Mouse (Mus musculus) liver, embryonic 16.5 days (tissue): ENCODE results near the gene Daxx. TPM values are rescaled to one million over a fixed set of nuclear protein-coding genes. Genes with fewer than 3 reads are reported as not detected.

Experiments
- ATAC-seq: fragments of 200-750 bp; cut with Nextera tagmentation; 2 replicates; pipeline ENCODE4 v1.8.0; 2017; ENCODE audit warnings: low read depth, mild to moderate bottlenecking, moderate number of reproducible peaks, moderate library complexity
- H3K27ac ChIP-seq: fragments of 300-500 bp; sonication (generic); 2 replicates; pipeline ENCODE4 v1.5.1; 2014; ENCODE audit warnings: mild to moderate bottlenecking, low read length
- H3K27me3 ChIP-seq: fragments of 300-500 bp; sonication (generic); 2 replicates; pipeline ENCODE4 v1.6.1; 2014; ENCODE audit warnings: low read depth, low read length, mixed read lengths; ENCODE audit not compliant: control insufficient read depth, insufficient read depth
- H3K36me3 ChIP-seq: fragments of 300-500 bp; sonication (generic); 2 replicates; pipeline ENCODE4 v1.6.1; 2014; ENCODE audit warnings: mild to moderate bottlenecking; ENCODE audit not compliant: control insufficient read depth, insufficient read depth
- H3K4me1 ChIP-seq: fragments of 300-500 bp; sonication (generic); 2 replicates; pipeline ENCODE4 v1.6.1; 2014; ENCODE audit warnings: low read depth, low read length, mixed read lengths; ENCODE audit not compliant: control insufficient read depth
- H3K4me2 ChIP-seq: fragments of 300-500 bp; sonication (generic); 2 replicates; pipeline ENCODE4 v1.6.1; 2014; ENCODE audit warnings: low read depth, low read length, mixed read lengths
- H3K4me3 ChIP-seq: fragments of 300-500 bp; sonication (generic); 2 replicates; pipeline ENCODE4 v1.5.1; 2014; ENCODE audit warnings: low read depth, mild to moderate bottlenecking, low read length
- H3K9ac ChIP-seq: fragments of 300-500 bp; sonication (generic); 2 replicates; pipeline ENCODE4 v1.6.1; 2014; ENCODE audit warnings: low read depth, low read length
- H3K9me3 ChIP-seq: fragments of 300-500 bp; sonication (generic); replicated peaks from 2 replicates; pipeline ENCODE4 v1.6.1; 2016; ENCODE audit warnings: low read length; ENCODE audit not compliant: control insufficient read depth
- WGBS: fragments of 180-500 bp; shearing (Covaris S2); extraction: QIAGEN DNeasy Blood & Tissue Kit; methylation state at CpG from one replicate; pipeline ENCODE4 v1.1.7; 2014; ENCODE audit not compliant: insufficient replicate concordance; 5-methylcytosine and 5-hydroxymethylcytosine counted together
- polyA plus RNA-seq: library from polyadenylated mRNA; unstranded; fragments of >200 nt; fragmentation: Nextera tagmentation; extraction: Ambion mirVana; gene quantifications from 2 replicates; pipeline ENCODE4 v1.2.1, GENCODE M21; 2015

Gene Daxx
- polyA plus RNA-seq, 1 experiment from 2014 or later: 19.6 TPM

- Histone ChIP-seq H3K4me3 (peak overlapping the region; percentile 71), H3K9me3 (peaks cover 17% of the 10 kb centered on the region), H3K27ac (no peak overlapping the region), H3K9ac (no peak overlapping the region; the same call in 1 of the 2 replicates), H3K36me3 (peaks cover 33% of the 10 kb centered on the region), H3K27me3 (no peaks in the 10 kb centered on the region), H3K4me1 (peaks cover 36% of the 10 kb centered on the region), H3K4me2 (peak overlapping the region; percentile 79)
- 82% methylated on average over 31 of the region's 31 CpGs for WGBS
- no peak for ATAC-seq
Measured at GRCm38 (mm10) chr17:33916847-33917655, 7.8 kb downstream of the Daxx start.

GRCm38 (mm10) chr17:33917656-33918292 lies 8.6 kb downstream of the Daxx start:
- no peak overlapping the region for H3K9ac ChIP-seq
- no peaks in the 10 kb centered on the region for H3K27me3 ChIP-seq
- H3K4me2 ChIP-seq: no peak overlapping the region
- H3K36me3 ChIP-seq: peaks cover 28% of the 10 kb centered on the region
- WGBS: 84% methylated on average over 18 of the region's 18 CpGs
- H3K4me3 ChIP-seq: no peak overlapping the region
- no peak for ATAC-seq
- peaks cover 17% of the 10 kb centered on the region for H3K9me3 ChIP-seq
- H3K4me1 ChIP-seq: peaks cover 36% of the 10 kb centered on the region
- H3K27ac ChIP-seq: peak overlapping the region; percentile 93; the same call in 1 of the 2 replicates

DNA sequence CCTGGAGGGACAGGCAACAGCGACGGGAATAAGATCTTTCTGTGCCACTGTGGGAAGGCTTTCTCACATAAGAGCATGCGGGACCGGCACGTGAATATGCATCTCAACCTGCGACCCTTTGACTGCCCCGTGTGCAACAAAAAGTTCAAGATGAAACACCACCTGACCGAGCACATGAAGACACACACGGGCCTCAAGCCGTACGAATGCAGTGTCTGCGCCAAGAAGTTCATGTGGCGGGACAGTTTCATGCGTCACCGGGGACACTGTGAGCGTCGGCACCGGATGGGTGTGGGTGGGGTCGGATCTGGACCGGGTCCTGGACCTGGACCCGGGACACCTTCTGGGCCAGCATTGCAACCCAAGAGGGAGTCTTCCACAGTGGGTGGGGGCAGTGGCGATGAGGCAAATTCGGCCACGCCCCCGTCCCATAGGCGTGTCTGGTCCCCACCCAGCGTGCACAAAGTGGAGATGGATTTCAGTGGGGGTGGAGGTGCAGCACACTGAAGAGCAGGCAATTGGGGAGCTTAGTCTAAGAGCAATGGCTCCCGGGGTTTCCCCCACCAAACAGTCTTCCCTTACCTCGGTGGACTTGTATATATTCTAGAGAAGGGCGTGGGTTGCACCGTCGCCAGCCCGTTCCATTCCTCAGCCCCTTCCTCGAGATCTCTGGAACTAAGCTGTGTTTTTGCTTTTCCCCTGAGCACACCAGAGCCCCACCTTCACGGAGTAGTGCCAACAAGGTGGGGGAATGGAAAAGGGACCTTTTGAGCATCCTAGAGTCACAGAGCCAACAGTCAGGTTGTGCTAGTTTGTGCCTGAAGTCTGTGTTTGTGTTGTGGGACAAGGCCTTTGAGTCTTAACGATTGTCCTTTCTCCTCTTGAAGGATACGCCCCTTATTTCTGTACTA lies 9.3 kb downstream of the Daxx start:
- Histone ChIP-seq H3K4me2 (peak overlapping the region; percentile 93), H3K4me1 (peaks cover 36% of the 10 kb centered on the region), H3K9me3 (peaks cover 17% of the 10 kb centered on the region), H3K4me3 (peak overlapping the region; percentile 86), H3K36me3 (peaks cover 24% of the 10 kb centered on the region), H3K27ac (peak overlapping the region; percentile 93), H3K27me3 (no peaks in the 10 kb centered on the region), H3K9ac (peak overlapping the region; percentile 85)
- WGBS: 54% methylated on average over 37 of the region's 37 CpGs
- no peak for ATAC-seq

DNA sequence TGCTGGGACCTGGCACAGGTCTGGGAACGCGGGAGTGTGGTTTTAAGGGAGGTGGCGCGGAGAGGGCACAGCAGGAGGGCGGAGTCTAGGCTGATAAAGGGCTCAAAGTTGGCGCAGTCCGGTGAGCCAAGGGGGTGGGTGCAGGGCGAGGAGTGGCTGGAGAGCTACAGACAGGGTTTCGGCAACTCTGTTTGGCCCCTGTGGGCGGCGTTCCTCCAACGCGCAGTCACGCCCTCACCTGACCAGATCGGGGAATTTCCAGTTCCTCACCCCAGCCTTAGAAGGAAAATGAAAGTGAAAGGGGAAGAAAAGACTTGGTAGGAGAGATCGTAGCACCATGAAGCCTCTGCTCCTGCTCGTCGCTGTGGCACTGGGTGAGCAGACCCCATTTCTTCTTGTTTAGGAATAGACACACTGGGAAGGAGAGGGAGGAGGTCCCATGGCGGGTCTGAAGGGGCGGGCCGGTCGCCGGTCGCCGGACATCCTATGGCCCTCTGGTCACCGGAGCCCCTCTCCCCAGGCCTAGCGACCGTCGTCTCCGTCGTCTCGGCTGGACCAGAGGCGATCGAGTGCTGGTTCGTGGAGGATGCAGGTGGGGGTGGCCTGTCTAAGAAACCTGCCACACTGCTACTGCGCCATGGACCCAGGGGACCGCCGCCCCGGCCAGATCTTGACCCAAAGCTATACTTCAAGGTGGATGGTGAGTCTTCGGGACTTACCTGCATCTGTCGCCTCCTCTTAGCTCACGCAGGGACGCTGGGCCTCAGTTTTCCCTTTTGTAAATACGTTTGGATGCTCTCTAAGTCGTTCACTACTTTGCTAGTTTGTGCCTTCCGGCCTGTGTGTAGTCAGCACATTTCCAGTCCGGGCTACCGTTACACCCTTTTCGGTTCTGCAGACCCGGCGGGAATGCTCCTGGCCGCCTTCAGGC lies 10.4 kb downstream of the Daxx start:
- under 1% methylated on average over 52 of the region's 52 CpGs for WGBS
- H3K36me3 ChIP-seq: peaks cover 16% of the 10 kb centered on the region
- no peaks in the 10 kb centered on the region for H3K27me3 ChIP-seq
- H3K4me2 ChIP-seq: peak overlapping the region; percentile 93
- H3K4me3 ChIP-seq: peak overlapping the region; percentile 86
- H3K9ac ChIP-seq: peak overlapping the region; percentile 85
- H3K4me1 ChIP-seq: peaks cover 38% of the 10 kb centered on the region
- peak; percentile 57 for ATAC-seq
- peaks cover 17% of the 10 kb centered on the region for H3K9me3 ChIP-seq
- H3K27ac ChIP-seq: peak overlapping the region; percentile 93

DNA sequence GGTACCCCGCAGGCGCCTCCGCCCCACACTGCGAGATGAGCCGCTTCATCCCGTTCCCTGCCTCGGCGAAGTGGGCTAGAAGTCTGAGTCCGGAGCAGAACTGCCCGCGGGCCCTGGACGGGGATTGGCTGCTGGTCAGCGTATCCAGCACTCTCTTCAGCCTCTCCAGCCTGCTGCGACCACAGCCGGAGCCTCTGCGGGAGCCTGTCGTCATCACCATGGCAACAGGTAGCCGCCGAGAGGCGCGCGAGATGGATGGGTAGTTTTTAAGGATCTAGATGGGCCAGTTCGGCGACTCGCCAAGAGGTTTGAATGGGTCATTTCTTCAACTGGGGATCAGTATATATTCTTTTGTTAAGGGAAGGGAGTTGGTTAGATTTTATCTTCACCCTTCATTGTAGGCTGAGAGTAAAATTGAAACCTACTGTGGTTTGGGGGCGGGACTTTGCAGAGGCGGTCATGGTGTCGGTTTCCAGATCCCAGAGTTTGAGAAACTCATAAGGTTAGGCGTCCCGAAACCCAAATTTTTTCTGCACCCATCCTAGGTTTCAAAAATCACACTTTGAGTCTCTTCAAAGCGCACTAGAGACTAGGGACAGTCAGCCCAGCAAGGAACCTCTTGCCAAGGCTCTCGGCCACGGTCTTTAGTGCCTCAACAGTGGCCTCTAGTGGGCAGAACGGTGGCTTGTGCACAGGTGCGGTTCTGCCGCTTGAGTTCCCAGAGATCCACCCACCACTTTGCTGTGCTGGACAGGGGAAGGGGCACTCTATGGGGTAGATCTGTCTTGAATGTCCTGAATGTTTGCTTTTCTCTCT lies 11.3 kb downstream of the Daxx start:
- Histone ChIP-seq H3K27ac (peak overlapping the region; percentile 93), H3K9me3 (peaks cover 17% of the 10 kb centered on the region), H3K27me3 (no peaks in the 10 kb centered on the region), H3K4me2 (peak overlapping the region; percentile 93), H3K4me3 (peak overlapping the region; percentile 86), H3K9ac (peak overlapping the region; percentile 85), H3K4me1 (peaks cover 31% of the 10 kb centered on the region), H3K36me3 (peaks cover 16% of the 10 kb centered on the region)
- WGBS: under 1% methylated on average over 36 of the region's 36 CpGs
- peak; percentile 25 for ATAC-seq

GRCm38 (mm10) chr17:33921361-33921760 lies 12.1 kb downstream of the Daxx start:
- H3K27me3 ChIP-seq: no peaks in the 10 kb centered on the region
- no peak overlapping the region for H3K4me3 ChIP-seq
- H3K4me2 ChIP-seq: no peak overlapping the region
- ATAC-seq: no peak
- WGBS: 72% methylated on average over 7 of the region's 7 CpGs
- peaks cover 17% of the 10 kb centered on the region for H3K9me3 ChIP-seq
- no peak overlapping the region for H3K27ac ChIP-seq
- H3K36me3 ChIP-seq: peaks cover 16% of the 10 kb centered on the region
- no peak overlapping the region for H3K9ac ChIP-seq
- peaks cover 30% of the 10 kb centered on the region for H3K4me1 ChIP-seq

DNA sequence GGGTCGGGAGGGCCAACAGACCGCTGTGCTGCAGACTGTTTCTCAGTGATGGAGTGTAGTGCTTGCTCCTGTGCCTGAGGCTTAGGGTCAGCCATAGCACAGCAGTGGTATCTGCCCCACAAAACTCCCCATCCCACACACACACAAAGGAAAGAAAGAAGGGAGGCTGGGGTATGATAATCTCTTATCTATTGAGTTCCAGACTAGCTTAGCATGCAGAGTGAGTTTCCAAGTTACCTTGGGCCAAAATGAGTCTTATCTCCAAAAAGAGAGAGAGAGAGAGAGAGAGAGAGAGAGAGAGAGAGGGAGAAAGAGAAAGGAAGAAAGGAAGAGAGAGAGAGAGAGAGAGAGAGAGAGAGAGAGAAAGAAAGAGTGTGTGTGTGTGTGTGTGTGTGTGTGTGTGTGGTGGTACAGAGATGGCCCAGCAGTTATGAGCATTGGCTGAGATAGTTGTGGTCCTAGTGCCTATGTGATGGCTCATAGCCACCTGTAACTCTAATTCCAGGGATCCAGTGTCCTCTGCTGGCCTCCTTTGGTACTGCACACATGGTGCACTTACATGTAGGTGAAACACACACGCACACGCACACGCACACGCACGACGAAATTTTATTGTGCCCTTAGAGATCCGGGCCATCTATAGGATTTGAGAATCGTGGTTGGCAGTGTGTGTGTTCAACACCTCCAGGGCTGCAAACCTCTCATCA lies 15.5 kb downstream of the Daxx start:
- 71% methylated on average over 10 of the region's 10 CpGs for WGBS
- peak overlapping the region; percentile 57; the same call in 1 of the 2 replicates for H3K27ac ChIP-seq
- ATAC-seq: peak; percentile 12
- no peak overlapping the region for H3K9ac ChIP-seq
- H3K36me3 ChIP-seq: no peaks in the 10 kb centered on the region; the same call in 1 of the 2 replicates
- H3K4me2 ChIP-seq: no peak overlapping the region
- no peaks in the 10 kb centered on the region for H3K27me3 ChIP-seq
- H3K4me3 ChIP-seq: no peak overlapping the region
- no peaks in the 10 kb centered on the region for H3K9me3 ChIP-seq
- H3K4me1 ChIP-seq: peaks cover 22% of the 10 kb centered on the region
